ENCODE assay signal across 22 mouse cellular contexts in the genomic region with DNA sequence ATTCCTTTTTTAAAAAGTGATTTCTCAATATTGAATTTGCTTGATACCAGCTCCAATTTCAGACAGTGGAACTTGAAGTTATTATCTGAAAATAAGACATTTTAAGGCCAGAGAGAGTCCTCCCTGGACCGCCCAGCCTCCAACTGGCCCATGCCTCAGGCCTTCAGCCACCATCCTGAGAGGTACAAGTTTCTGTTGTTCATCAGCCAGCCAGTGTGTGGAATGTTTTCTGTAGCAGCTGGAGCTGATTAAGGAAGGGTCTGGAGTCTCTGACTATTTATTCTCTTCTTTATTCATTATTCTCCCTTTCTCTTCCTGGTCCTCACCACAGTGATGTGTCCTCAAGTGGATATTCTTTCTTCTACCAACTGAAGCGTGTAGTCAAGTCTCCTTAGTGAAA.
DNase-seq lines count a peak whose midpoint lies in the region; ATAC-seq lines count a peak whose summit lies in the region.
"Had no signal": no experiment of that assay in that cellular context is flagged by ENCODE, and none has a peak within 500 bp of the region (broad histone marks: within the 10 kb centered on the region; RNA-seq: fewer than 3 reads in every experiment).

No protein-coding gene starts in this region.

- WGBS in hindbrain, embryonic 10.5 days = 69% methylated on average over 2 of the region's 2 CpGs
- 88% methylated on average over 2 of the region's 2 CpGs for WGBS in hindbrain, embryonic 14.5 days
- WGBS in embryonic facial prominence, embryonic 10.5 days = 44% methylated on average over 2 of the region's 2 CpGs
- WGBS in forebrain, embryonic 13.5 days = 84% methylated on average over 2 of the region's 2 CpGs

- DNase-seq in hindbrain, embryonic 10.5 days (ENCODE audit: low spot score) = peak; percentile 7
- no peak for DNase-seq in hindbrain, embryonic 14.5 days (ENCODE audit: low spot score)
- DNase-seq in embryonic facial prominence, embryonic 10.5 days (ENCODE audit: low spot score) = peak; percentile 69
- peak; percentile 18 for DNase-seq in hindlimb bud, embryonic 11.5 days (ENCODE audit: extremely low spot score, low read depth, low spot score)
- DNase-seq in left cerebral cortex, postnatal 10 days (ENCODE audit: extremely low spot score in 1 of 2, low spot score in 2 of 2) = no peak
- no peak for DNase-seq in retina, postnatal 1 day
- DNase-seq: adrenal gland, adult 2 months; adrenal gland, postnatal 25 days; cerebellum, adult 18-20 months; cerebellum, adult 9-11 months; cerebellum, postnatal 36 days; heart, adult 2 months; heart, postnatal 14 days had no signal

- ATAC-seq in hindbrain, embryonic 14.5 days (ENCODE audit: low FRiP score) = no peak
- no peak for ATAC-seq in forebrain, embryonic 13.5 days
- ATAC-seq: forebrain, embryonic 16.5 days; inflammation-experienced regulatory T-cells, adult 6 months; intestine, postnatal 0 days; Patski had no signal

- intact Hi-C loops in left cerebral cortex, postnatal 10 days (cut with DNase I) = no loop called here

- H3K36me3 ChIP-seq in hindbrain, embryonic 10.5 days = no peaks in the 10 kb centered on the region
- no peaks in the 10 kb centered on the region for H3K36me3 ChIP-seq in hindbrain, embryonic 14.5 days (replicated peaks; ENCODE audit: control insufficient read depth, insufficient read depth)
- H3K36me3 ChIP-seq in embryonic facial prominence, embryonic 10.5 days (replicated peaks) = no peaks in the 10 kb centered on the region
- no peaks in the 10 kb centered on the region for H3K36me3 ChIP-seq in forebrain, embryonic 13.5 days (ENCODE audit: poor library complexity, severe bottlenecking)
- H3K36me3 ChIP-seq: heart, embryonic 15.5 days; hindbrain, embryonic 15.5 days had no signal

- no peak overlapping the region for H3K27ac ChIP-seq in hindbrain, embryonic 10.5 days
- H3K27ac ChIP-seq in hindbrain, embryonic 14.5 days = no peak overlapping the region
- H3K27ac ChIP-seq in embryonic facial prominence, embryonic 10.5 days (replicated peaks) = peak overlapping the region; percentile 31; the same call in 1 of the 2 replicates
- no peak overlapping the region for H3K27ac ChIP-seq in forebrain, embryonic 13.5 days
- H3K27ac ChIP-seq: heart, adult 2 months; heart, embryonic 15.5 days; hindbrain, embryonic 15.5 days had no signal

- H3K9ac ChIP-seq in hindbrain, embryonic 14.5 days = no peak overlapping the region
- H3K9ac ChIP-seq in forebrain, embryonic 13.5 days = no peak overlapping the region
- H3K9ac ChIP-seq: heart, embryonic 15.5 days; hindbrain, embryonic 15.5 days had no signal

- no peak overlapping the region for H3K4me2 ChIP-seq in hindbrain, embryonic 14.5 days (replicated peaks)
- H3K4me2 ChIP-seq in forebrain, embryonic 13.5 days = no peak overlapping the region
- H3K4me2 ChIP-seq: heart, embryonic 11.5 days; heart, embryonic 15.5 days; hindbrain, embryonic 15.5 days had no signal

- no peaks in the 10 kb centered on the region for H3K4me1 ChIP-seq in hindbrain, embryonic 10.5 days (replicated peaks)
- no peaks in the 10 kb centered on the region for H3K4me1 ChIP-seq in hindbrain, embryonic 14.5 days (replicated peaks; ENCODE audit: control insufficient read depth, insufficient read depth, low read length)
- H3K4me1 ChIP-seq in embryonic facial prominence, embryonic 10.5 days = peaks cover 13% of the 10 kb centered on the region; the same call in 1 of the 2 replicates
- no peaks in the 10 kb centered on the region for H3K4me1 ChIP-seq in forebrain, embryonic 13.5 days
- H3K4me1 ChIP-seq: heart, embryonic 15.5 days; hindbrain, embryonic 15.5 days had no signal

- H3K27me3 ChIP-seq in hindbrain, embryonic 10.5 days (ENCODE audit: insufficient read depth, poor library complexity, severe bottlenecking) = no peaks in the 10 kb centered on the region
- H3K27me3 ChIP-seq in hindbrain, embryonic 14.5 days (ENCODE audit: control insufficient read depth, insufficient read depth, low read length) = no peaks in the 10 kb centered on the region
- no peaks in the 10 kb centered on the region for H3K27me3 ChIP-seq in embryonic facial prominence, embryonic 10.5 days (replicated peaks; ENCODE audit: low read depth, poor library complexity, severe bottlenecking)
- H3K27me3 ChIP-seq in forebrain, embryonic 13.5 days = no peaks in the 10 kb centered on the region
- H3K27me3 ChIP-seq: CH12.LX; heart, embryonic 15.5 days; hindbrain, embryonic 15.5 days had no signal

- no peaks in the 10 kb centered on the region for H3K9me3 ChIP-seq in hindbrain, embryonic 10.5 days
- no peaks in the 10 kb centered on the region for H3K9me3 ChIP-seq in hindbrain, embryonic 14.5 days (ENCODE audit: control insufficient read depth, low read length)
- no peaks in the 10 kb centered on the region for H3K9me3 ChIP-seq in embryonic facial prominence, embryonic 10.5 days
- H3K9me3 ChIP-seq in forebrain, embryonic 13.5 days (replicated peaks) = no peaks in the 10 kb centered on the region
- H3K9me3 ChIP-seq: heart, embryonic 15.5 days; hindbrain, embryonic 15.5 days had no signal

- no peak overlapping the region for H3K4me3 ChIP-seq in hindbrain, embryonic 10.5 days
- H3K4me3 ChIP-seq in hindbrain, embryonic 14.5 days (replicated peaks; ENCODE audit: low read length) = no peak overlapping the region
- no peak overlapping the region for H3K4me3 ChIP-seq in embryonic facial prominence, embryonic 10.5 days
- no peak overlapping the region for H3K4me3 ChIP-seq in forebrain, embryonic 13.5 days
- H3K4me3 ChIP-seq: heart, adult 2 months; heart, embryonic 15.5 days; hindbrain, embryonic 15.5 days had no signal

Comparison
In these comparisons a context has a peak if more than half of its experiments do, and no peak if none do; other contexts are left out.
1. DNase-seq: peak in hindbrain, embryonic 10.5 days (single experiment), embryonic facial prominence, embryonic 10.5 days (single experiment) and hindlimb bud, embryonic 11.5 days (single experiment); none in hindbrain, embryonic 14.5 days (single experiment), left cerebral cortex, postnatal 10 days (0 of 2) and retina, postnatal 1 day (single experiment).